Mouse (Mus musculus): ENCODE measurements around the gene Klf2.

GRCm38 (mm10) chr8:72295679-72296078 lies 23.2 kb upstream of the Klf2 start:
- TF ChIP-seq CTCF (IDR thresholded peaks at IDR 0.05; ENCODE audit: low read depth, low read length) (no peak), GATA1 (IDR thresholded peaks at IDR 0.05; ENCODE audit: borderline replicate concordance, low read length) (no peak), TAL1 (conservative IDR thresholded peaks at IDR 0.05; ENCODE audit: low read depth, low read length) (no peak), GATA2 (IDR thresholded peaks at IDR 0.05; ENCODE audit: borderline replicate concordance, low read depth, low read length) (no peak)

Measured in G1E (cell line).